Mouse (Mus musculus): ENCODE data around the gene Nhej1. TPM values are rescaled to one million over a fixed set of nuclear protein-coding genes. Genes with fewer than 3 reads are reported as not detected.

The Nhej1 gene
- 1 to 10 TPM; 3.0 to 5.5 TPM for total RNA-seq (2021)
- long read RNA-seq, experiment 1, partial matches to known transcripts = 1 of 1 reads
- long read RNA-seq, experiment 1, other reads (novel, unspliced or antisense) = 0 of 1 reads
- long read RNA-seq, experiment 2, partial matches to known transcripts = 1 of 1 reads
- long read RNA-seq, experiment 2, other reads (novel, unspliced or antisense) = 0 of 1 reads

DNA sequence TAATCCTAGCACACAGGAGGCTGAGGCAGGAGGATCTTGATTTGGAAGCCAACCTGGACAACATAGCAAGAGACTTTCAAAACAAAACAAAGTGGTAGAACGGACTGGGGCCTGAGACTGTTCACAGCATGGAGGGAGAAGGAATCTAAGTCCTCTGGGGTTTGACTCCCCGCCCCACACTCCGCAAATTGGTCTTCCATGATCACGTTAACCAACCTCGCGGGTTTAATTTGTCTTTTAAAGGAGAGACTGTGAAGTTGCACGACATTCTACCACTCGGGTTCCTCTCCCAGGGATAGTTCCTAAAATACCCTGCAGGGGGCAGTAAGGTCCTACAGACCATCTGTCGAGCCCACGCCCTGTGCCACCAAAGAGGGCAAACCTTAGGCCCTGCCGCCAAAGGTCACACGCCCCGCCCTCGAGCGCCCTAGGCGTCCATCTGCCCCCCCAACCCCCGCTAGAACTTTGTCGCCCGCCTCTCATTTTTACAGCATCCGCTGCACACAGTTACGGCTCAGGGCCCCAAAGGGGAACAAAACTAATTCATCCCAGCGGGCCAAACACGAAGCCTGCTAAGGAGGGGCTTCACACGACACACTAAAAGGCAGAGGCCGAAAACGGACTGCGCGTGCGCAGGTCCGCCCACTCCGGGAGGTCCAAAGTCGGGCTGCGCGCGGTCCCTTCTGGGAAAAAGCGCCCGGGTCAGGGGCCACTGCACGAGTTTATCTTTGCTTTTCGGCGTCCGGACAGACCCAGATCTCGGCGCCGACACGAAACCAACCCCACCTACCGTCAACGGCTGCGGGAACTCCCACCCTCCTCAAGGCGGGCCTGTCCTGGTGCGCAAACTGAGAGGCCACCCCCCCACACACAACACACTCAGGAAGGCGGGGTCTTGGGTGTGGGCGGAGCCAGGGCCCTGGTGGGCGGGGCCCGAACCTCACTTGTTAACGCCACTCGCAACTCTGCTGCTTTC lies at the start of gene Nhej1:
Gene Nhej1 (minus strand): TSS at position 855 of the 976 bp plus-strand sequence.
- peak; percentile 96 for DNase-seq

DNA sequence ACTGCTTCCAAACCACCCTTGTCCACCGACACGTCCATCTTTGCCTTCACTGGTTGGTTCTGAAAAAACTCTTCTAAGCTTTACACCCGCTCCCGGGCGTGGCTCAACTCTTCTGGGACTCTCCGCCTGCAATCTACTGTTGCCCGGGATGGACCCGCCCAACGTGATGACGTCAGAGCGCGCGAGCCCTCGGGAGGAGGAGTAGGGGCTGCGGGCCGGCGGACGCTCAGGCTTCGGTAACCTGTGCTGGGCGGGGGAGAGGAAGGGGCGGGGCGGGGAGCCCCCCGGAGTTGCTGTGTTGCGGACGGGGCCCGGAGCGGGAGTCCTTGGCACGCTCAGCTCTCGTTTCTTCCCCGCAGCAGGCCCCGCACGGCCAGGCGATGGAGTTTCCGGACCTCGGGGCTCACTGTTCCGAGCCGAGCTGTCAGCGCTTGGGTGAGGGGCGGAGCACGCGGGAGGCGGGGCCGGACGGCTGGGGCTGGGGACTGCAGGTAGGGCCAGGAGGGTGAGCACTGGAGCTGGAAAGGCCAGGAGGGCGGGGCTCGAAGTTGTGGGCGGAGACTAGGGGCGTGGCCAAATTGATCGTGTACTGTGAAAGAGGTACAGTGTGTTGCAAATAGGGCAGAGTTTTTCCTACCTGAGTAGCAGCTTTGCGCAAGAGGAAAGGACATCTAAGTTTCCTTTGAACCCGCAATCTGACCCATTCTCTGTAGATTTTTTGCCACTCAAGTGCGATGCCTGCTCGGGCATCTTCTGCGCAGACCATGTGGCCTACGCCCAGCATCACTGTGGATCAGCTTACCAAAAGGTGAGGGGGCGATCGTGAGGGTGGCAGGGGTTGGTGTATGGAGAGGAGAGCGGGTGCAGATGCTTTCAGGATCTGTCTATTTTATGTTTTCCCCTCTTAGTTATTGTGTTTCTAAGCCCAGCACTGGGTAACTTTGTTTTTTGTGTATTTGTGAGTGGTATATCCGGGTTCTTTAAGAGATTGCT lies 43.8 kb upstream of the Nhej1 start, which contains the start of gene Zfand2b:
Gene Zfand2b (plus strand): TSS at position 175 of the 993 bp plus-strand sequence.
- peak; percentile 98 for DNase-seq

DNA sequence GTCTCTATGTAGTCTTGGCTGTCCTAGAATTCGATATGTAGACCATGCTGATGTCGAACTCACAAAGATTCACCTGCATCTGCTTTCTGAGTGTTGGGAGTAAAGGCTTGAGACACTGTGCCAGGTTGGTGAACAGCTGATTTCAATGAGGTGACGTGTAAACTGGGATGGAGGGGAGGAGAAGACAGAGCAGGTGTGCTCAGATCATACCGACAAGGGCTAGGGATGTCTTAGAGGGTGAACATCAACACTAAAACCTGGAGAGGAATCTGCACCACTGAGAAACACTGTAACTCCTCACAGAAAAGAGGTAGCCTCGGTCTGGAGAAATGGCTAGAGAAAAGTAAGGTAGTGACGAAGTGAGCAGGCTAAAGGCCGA lies 43.1 kb upstream of the Nhej1 start:
- no peak for DNase-seq

DNA sequence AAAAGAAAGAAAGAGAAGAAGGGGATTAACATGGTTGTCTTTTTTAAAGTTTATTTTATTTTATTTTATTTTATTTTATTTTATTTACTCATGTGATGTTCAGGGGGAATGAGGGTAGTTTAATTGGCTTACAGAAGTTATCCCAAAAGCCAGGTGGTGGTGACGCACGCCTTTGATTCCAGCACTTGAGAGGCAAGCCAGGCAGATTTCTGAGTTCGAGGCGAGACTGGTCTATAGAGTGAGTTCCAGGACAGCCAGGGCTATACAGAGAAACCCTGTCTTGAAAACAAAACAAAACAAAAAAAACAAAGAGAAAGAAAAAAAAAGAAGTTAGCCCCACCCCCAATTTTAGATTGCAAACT lies 35.2 kb upstream of the Nhej1 start:
- no peak for DNase-seq

DNA sequence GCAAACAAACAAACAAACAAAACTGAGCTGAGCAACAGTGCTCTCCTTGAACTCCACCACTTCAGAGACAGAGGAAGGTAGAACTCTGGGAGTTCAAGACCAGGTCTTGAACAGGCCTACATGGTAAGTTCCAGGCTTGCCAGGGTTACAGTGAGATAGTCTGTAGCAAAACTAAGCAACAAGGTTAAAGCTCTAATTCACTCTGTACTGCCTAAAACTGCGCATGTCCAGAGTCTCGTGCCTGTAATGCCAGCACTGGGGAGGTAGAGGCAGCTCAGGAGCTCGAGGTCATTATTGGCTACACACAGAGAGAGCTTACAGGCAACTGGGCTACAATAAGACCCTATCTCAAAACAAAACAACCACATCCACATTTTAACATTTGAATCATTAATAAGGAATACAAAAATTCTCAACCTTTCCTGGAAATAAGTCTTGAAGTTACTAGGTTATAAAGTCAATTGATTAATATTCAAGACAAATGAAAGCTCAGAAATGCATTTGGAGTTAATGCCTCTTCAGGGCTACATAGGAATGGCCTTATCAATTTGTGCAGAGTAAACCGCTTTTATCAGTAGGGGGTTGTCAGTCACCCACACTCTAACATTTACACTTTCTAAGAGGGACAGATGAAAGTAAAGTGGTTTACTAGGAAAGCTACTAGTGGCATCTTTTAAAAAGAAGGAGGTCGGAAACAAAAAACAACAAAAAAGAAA lies 34.7 kb upstream of the Nhej1 start:
- no peak for DNase-seq

DNA sequence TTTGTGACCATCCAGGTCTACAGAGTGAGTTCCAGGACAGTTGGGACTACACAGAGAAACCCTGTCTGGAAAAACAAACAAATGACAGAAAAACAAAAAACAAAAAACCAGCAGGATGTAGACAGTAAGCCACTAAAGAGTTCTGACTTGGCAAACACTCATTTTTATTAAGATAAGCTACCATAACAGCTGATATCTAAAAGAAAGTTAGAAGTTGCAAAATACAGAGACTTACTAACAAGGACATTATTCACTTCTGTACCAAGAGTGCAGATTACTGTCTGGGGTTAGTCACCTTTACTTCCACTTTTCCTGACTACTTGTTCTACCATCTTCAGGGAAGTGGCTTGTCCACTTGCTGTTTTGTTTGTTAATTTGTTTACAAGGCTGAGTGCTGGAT lies 34.0 kb upstream of the Nhej1 start:
- no peak for DNase-seq

DNA sequence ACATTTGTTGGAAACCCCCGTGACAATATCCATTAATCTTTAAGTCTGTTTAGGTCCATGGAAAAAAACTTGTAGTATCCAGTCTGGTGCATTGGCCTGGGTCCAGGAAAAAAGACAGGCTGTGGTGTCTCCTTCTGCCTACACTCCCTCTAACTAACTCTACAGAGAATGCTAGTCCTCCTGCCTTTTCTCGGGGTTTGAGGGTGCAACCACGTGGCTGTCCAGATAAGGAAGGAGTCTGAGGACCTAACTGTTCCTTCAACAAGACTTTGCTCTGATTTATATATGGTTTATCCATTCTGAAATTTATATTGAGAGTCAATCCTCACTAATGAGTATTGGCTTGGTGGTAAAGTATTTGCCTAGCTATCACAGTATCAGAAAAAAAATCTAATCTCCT lies 30.8 kb upstream of the Nhej1 start:
- DNase-seq = no peak

DNA sequence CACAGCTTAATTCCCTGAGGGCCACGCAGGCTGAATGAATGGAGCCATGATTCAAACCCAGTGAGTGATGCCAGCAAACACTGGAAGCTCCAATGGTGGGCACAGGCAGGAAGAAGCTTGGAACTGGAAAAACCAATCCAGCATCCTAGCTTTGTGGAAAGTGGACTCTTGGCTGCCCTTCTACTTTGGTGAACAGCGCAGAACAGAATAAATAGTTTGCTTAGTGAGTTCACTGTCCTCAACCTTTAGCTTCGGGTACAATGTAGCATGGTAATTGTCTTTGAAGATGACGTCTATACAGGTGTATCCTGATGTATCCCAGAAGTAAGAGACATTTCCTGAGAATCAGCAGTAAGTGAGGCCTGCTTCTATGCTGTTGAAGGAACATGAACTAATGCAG lies 23.7 kb upstream of the Nhej1 start:
- no peak for DNase-seq

DNA sequence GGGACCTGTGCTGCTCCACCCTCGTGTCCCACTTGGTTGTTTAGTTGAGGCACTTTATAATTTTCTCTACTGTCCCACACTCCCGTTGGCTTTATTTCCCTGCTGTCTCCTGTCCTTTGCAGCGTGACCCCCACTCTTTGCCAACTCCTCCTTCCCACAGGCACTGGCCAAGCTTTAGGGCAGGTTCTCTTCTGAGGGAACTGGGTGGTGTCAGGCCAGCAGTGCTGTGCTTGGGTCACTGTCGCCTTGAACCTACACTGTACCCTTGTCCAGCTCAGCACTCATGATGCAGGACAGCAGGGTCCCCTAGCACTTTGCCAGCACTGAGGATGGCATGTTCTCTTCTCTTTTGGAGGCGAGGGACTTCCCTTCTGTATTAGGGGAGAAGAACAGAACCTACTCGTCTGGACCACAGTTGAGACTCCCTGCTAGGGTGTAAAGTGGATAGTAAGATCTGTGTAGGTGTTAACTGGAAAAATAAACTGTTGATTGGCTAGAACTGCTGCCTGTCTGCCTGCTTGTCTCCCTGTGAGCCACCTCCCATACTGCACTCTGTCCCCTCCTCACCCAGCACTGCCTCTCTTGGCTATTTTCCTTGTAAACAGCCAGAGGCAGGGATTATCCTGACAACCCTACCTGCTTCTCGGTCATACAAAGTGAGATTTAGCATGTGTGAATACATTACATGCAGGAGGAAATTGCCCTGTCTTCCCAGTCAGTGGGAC lies 22.6 kb upstream of the Nhej1 start:
- DNase-seq = no peak

DNA sequence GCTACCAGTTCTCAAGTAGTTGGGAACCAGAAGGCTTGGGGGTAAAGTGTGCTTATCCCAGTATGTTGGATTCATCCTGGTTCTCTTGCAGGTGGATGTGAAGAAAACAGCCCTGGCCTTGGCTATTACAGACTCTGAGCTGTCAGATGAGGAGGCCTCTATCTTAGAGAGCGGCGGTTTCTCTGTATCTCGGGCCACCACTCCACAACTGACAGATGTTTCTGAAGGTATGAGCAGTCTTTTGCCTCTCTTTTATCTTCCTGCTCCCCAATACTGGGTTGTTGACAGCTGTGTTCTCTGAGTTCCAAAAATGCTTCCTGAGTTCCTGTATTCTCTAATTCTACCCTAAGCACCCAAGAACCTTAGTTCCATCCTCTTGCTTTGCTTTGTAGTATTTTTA lies 20.6 kb upstream of the Nhej1 start:
- DNase-seq = no peak

DNA sequence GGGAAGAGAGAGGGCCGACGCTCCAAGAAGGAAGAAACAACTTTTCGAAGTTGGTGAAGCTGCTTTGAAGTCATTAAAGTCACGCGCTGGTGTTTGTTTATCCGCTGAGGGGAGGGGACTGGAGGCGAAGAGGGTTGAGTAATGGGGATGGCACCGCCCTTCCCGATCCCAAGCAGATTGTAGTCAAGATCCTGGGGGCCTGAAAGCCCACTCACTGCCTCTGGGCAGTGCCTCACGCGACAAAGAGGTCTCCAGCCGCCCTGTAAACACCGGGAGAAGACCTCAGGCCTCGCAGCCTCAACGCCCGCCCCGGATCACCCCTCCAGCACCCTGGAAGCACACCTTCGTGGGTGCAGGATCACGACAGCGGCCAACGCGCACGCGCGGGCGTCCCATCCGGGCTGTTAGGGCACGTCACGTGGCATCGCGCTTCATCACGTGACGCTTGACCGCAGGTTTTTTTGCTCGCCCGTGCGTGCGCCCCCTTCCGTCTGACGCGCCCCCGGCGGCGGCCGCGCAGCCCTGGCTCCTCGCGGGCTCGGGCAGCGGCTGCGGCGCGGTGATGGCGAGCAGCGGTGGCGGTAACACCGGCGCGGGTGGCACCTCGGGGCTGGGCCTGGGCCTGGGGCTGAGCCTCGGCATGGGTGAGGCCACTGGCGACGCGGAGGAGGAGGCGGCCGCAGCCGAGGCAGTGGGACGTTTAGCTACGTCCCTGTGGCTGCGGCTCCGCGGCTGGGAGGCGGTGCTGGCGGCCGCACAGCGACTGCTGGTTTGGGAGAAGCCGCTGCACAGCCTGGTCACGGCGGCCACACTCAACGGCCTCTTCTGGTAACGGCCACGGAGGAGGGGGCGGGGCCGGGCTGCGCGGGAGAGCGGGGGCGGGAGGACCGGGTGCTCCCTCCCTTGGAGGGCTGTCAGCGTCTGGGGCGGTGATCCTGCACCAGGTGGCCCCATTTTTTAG lies 17.6 kb upstream of the Nhej1 start, which contains the start of the genes Cnppd1 and Retreg2:
Gene Cnppd1 (minus strand): TSS at position 411 of the 961 bp plus-strand sequence.
Gene Retreg2 (plus strand): TSS at position 478 of the 961 bp plus-strand sequence.
- DNase-seq = peak; percentile 98

DNA sequence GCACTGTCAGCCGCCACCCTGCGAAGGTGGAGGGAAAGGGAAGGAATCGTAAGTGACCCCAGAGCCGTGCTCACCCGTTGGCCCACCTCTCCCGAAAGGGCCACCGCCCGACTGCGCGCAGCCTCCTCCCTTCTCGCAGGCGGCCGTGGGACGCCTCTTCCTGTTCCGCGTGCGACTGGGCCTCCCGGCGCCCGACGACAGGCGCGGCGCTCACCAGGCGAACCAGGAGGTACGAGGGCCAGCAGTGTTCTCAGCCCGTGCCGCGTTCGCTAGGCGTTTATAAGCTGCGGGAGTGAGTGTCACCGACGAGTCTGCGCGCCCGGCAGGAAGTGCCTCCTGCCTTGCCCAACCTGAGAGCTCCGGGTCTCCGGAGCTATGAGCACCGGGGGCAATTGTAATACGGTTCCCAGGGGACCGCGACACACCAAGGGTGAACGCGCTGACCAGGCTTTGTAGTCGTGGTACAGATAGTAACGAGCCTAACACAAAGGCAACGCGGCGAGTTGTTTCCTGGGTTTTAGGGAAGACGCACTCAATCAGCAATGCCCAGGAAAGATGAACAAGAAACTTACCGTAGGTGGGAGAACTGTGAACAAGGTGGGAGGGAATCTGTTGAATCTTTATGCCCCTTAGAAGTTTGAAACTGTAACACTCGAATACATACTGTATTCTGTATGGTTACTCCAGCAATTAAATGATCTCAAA lies 16.6 kb upstream of the Nhej1 start:
- DNase-seq = peak; percentile 79

DNA sequence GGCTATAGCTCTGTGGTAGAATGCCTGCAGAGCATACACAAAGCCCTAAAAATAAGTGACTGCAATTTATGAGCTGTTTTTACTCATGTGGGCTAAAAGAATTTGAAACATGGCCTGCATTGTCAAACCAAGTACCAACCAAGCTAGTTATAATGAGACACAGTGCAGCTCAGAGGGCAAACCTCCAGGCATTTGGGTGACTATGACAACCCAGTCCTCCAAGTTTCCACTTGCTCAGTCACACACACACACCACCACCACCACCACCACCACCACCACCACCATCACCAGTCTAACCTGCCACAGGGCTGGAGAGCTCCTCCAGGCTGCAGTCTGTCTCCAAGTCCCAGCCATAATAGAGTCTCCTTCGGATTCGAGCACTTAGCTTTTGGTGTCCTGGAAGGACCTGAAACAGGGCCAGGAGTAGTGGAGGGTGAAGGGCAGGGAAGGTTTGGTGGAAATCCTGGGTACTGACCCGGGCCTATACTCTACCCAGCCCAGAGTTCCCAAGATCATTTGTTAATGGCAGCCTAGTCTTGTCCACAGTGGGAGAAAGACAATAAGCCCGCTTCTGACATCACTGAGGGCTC lies 15.7 kb upstream of the Nhej1 start:
- DNase-seq = peak; percentile 26

DNA sequence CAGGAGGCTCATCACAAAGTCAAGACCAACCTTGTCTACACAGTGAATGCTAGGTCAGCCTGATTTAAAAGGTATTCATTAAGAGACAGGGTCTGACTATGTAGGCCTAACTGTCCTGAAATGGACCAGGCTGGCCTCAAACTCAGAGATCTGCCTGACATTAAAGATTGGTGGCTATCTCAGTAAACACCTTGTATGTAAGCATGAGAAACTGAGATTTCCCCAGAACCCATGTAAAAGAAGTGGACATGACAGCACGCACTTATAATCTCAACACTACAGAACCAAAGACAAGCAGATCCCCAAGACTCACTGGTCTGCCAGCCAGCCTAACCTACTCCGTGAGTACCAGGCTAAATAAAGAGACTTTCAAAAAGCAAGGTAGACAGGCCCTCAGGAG lies 13.4 kb upstream of the Nhej1 start:
- DNase-seq = no peak

DNA sequence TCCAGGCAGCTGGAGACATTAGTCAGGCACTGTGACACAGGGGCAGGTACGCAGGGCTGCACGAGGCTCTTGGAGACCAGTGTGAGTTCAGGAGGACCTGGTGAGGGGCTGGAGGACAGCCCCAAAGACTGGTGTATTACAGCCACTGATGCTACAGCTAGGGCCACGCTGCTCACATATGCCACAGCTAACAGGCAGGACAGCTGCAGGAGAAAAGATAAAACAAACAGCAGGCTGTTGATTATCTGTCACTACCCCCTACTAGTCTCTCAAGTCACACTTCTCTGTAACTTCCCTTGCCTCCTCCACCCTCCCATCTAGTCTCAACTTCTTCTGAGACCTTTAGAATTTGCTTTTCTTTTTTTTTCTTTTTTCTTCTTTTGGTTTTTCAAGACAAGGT lies 11.7 kb upstream of the Nhej1 start:
- DNase-seq = no peak

DNA sequence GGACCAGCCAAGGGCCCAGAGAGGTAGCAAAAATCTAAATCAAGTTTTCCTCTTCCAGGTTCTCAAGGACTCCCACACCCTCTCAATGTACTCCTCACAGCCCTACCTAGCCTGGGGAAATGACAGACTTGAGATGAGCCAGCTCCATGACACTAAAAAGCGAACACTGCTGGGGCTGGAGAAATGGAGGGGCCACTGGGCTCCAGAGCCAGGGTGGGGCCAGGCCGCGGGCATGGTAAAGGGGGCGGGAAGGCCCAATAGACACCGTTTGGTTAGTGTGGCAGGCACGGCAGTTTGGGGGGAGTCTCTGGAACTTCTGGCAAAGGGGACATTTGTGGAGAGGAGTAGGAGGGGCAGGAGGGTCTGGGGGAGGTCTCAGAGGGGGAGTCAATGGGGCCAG lies 11.3 kb upstream of the Nhej1 start:
- DNase-seq = no peak

DNA sequence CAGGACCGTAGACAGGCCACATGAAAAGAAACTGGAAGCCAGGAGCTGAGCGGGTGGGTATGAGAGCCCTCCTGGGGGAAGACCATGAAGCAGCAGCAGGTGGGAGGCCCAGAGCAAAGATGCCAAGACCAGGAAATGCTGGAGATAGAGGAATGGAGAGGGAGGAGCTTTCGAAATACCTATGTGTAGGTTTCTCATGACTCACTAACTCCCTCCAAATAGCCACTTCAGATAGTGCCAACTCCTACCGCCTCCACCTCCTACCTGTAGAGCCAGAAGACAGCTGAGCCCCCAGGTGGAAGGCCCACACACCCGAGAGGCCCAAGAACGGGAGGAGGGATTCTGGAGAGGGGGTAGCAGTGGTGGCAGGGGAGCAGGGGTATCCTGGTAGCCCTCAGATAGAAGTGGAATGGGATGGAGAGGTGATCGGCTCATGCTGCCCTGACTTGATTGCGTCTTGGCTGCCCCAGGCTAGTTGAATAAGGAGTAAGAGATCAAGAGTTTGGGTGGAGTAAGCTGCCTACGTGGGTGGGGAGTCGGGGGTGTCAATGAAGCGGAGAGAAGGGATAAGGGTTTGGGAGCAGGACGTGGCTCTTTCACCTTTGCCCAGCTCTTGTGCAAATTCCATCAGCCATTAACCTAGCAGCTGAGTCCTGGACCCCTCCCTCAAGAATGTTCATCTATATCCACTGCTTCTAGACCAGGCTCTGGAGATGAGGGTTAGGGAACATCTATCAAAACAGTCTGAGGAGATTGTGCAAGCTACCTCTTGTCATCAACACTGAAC lies 8.6 kb upstream of the Nhej1 start, which contains the start of gene Slc23a3:
Gene Slc23a3 (minus strand): TSS at position 470 of the 787 bp plus-strand sequence.
- DNase-seq = no peak

DNA sequence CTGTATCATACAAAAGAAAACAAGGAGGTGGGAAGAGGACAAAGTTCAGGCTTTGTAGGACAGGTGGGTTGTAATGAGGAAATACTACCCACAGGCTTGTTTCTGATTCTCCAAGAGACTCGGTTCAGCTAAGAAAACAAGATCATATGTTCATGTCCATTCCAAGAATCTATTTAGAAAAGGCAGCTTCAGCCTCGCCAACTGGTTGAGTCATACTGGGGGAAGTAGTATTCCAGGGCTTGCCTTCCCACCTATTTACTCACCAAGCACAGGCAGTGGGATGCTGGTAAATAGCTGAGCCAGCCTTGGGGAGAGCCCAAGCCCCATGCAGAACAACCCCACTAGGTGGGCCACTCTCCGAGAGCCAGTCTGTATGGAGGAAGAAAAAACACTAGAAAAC lies 3.6 kb upstream of the Nhej1 start:
- no peak for DNase-seq
